Mouse (Mus musculus) embryonic facial prominence, embryonic 12.5 days (tissue): ENCODE measurements around the gene Mtrf1l. TPM values are rescaled to one million over a fixed set of nuclear protein-coding genes. Genes with fewer than 3 reads are reported as not detected.

Source experiments
- ATAC-seq: fragments of 200-750 bp; cut with Nextera tagmentation; 2 replicates; pipeline ENCODE4 v1.8.0; 2017; ENCODE audit not compliant: insufficient number of reproducible peaks, insufficient read depth, low FRiP score, low TSS enrichment
- H3K27ac ChIP-seq: fragments of 300-500 bp; sonication (generic); 2 replicates; pipeline ENCODE4 v1.5.1; 2016; ENCODE audit warnings: mild to moderate bottlenecking
- H3K27me3 ChIP-seq: fragments of 300-500 bp; sonication (generic); 2 replicates; pipeline ENCODE4 v1.6.1; 2016; ENCODE audit warnings: mild to moderate bottlenecking, moderate library complexity
- H3K36me3 ChIP-seq: fragments of 300-500 bp; sonication (generic); 2 replicates; pipeline ENCODE4 v1.6.1; 2016; ENCODE audit warnings: mild to moderate bottlenecking
- H3K4me1 ChIP-seq: fragments of 300-500 bp; sonication (generic); 2 replicates; pipeline ENCODE4 v1.6.1; 2016
- H3K4me2 ChIP-seq: fragments of 300-500 bp; sonication (generic); replicated peaks from 2 replicates; pipeline ENCODE4 v1.6.1; 2016; ENCODE audit warnings: mild to moderate bottlenecking, moderate library complexity
- H3K4me3 ChIP-seq: fragments of 300-500 bp; sonication (generic); 2 replicates; pipeline ENCODE4 v1.5.1; 2016; ENCODE audit warnings: mild to moderate bottlenecking
- H3K9ac ChIP-seq: fragments of 300-500 bp; sonication (generic); 2 replicates; pipeline ENCODE4 v1.6.1; 2016; ENCODE audit warnings: mild to moderate bottlenecking, moderate library complexity
- H3K9me3 ChIP-seq: fragments of 300-500 bp; sonication (generic); 2 replicates; pipeline ENCODE4 v1.6.1; 2016; ENCODE audit warnings: mild to moderate bottlenecking, moderate library complexity
- WGBS: fragments of 180-500 bp; shearing (Covaris S2); methylation state at CpG from one replicate; pipeline ENCODE4 v1.1.7; 2016; 5-methylcytosine and 5-hydroxymethylcytosine counted together
- polyA plus RNA-seq: library from polyadenylated mRNA; unstranded; fragments of >200 nt; fragmentation: Nextera tagmentation; extraction: Ambion mirVana; gene quantifications from 2 replicates; pipeline ENCODE4 v1.2.1, GENCODE M21; 2016

The Mtrf1l gene
- polyA plus RNA-seq, 1 experiment from 2014 or later: 14.9 TPM

GRCm38 (mm10) chr10:5826336-5827025 is 2.8 kb upstream of the Mtrf1l start:
- no peak for ATAC-seq
- no peak overlapping the region for H3K4me2 ChIP-seq
- no peaks in the 10 kb centered on the region for H3K9me3 ChIP-seq
- no peak overlapping the region for H3K9ac ChIP-seq
- no peaks in the 10 kb centered on the region for H3K27me3 ChIP-seq
- WGBS: 75% methylated on average over 6 of the region's 6 CpGs
- no peak overlapping the region for H3K27ac ChIP-seq
- H3K4me3 ChIP-seq: no peak overlapping the region
- H3K4me1 ChIP-seq: peaks cover 13% of the 10 kb centered on the region
- H3K36me3 ChIP-seq: 0 out of 2 replicates have a peak, but pooled peaks cover 5% of the 10 kb centered on the region

- Histone ChIP-seq H3K9ac (no peak overlapping the region), H3K27me3 (no peaks in the 10 kb centered on the region), H3K4me2 (peak overlapping the region; percentile 65), H3K9me3 (no peaks in the 10 kb centered on the region), H3K36me3 (peaks cover 5% of the 10 kb centered on the region; the same call in 1 of the 2 replicates), H3K27ac (peak overlapping the region; percentile 93), H3K4me1 (peaks cover 13% of the 10 kb centered on the region), H3K4me3 (peak overlapping the region; percentile 93)
- ATAC-seq: no peak
- whole genome bisulfite sequencing: 2% methylated on average over 3 of the region's 3 CpGs
Observed at GRCm38 (mm10) chr10:5824779-5825178, 1.1 kb upstream of the Mtrf1l start.

GRCm38 (mm10) chr10:5823291-5823739 is 395 bp downstream of the Mtrf1l start:
- WGBS: under 1% methylated on average over 37 of the region's 37 CpGs
- peak; percentile 17; the same call in 1 of the 2 replicates for ATAC-seq
- peak overlapping the region; percentile 93 for H3K9ac ChIP-seq
- H3K9me3 ChIP-seq: no peaks in the 10 kb centered on the region
- peak overlapping the region; percentile 93 for H3K4me3 ChIP-seq
- H3K27me3 ChIP-seq: no peaks in the 10 kb centered on the region
- peak overlapping the region; percentile 59 for H3K4me2 ChIP-seq
- peaks cover 13% of the 10 kb centered on the region for H3K4me1 ChIP-seq
- peaks cover 19% of the 10 kb centered on the region for H3K36me3 ChIP-seq
- H3K27ac ChIP-seq: peak overlapping the region; percentile 93

GRCm38 (mm10) chr10:5818772-5819171 is 4.9 kb downstream of the Mtrf1l start:
- H3K36me3 ChIP-seq: peaks cover 53% of the 10 kb centered on the region

GRCm38 (mm10) chr10:5815968-5816367 is 7.7 kb downstream of the Mtrf1l start:
- peaks cover 71% of the 10 kb centered on the region for H3K36me3 ChIP-seq
- 97% methylated on average over 2 of the region's 2 CpGs for WGBS
- H3K4me2 ChIP-seq: no peak overlapping the region
- no peak for ATAC-seq
- H3K27me3 ChIP-seq: no peaks in the 10 kb centered on the region
- H3K9ac ChIP-seq: no peak overlapping the region
- no peak overlapping the region for H3K4me3 ChIP-seq
- no peaks in the 10 kb centered on the region for H3K9me3 ChIP-seq
- H3K4me1 ChIP-seq: no peaks in the 10 kb centered on the region
- H3K27ac ChIP-seq: no peak overlapping the region

More at GRCm38 (mm10) chr10:5818772-5819171, 4.9 kb downstream of the Mtrf1l start:
- peaks cover 13% of the 10 kb centered on the region for H3K4me1 ChIP-seq
- no peaks in the 10 kb centered on the region for H3K9me3 ChIP-seq
- WGBS: 95% methylated on average over 3 of the region's 3 CpGs
- H3K27me3 ChIP-seq: no peaks in the 10 kb centered on the region
- no peak overlapping the region for H3K4me2 ChIP-seq
- no peak overlapping the region for H3K27ac ChIP-seq
- no peak for ATAC-seq
- no peak overlapping the region for H3K4me3 ChIP-seq
- H3K9ac ChIP-seq: no peak overlapping the region

GRCm38 (mm10) chr10:5813724-5814123 is 10.0 kb downstream of the Mtrf1l start:
- no peak for ATAC-seq
- H3K4me3 ChIP-seq: no peak overlapping the region
- H3K9ac ChIP-seq: no peak overlapping the region
- H3K36me3 ChIP-seq: peaks cover 61% of the 10 kb centered on the region
- H3K9me3 ChIP-seq: no peaks in the 10 kb centered on the region
- no peak overlapping the region for H3K4me2 ChIP-seq
- H3K27ac ChIP-seq: no peak overlapping the region
- no peaks in the 10 kb centered on the region for H3K4me1 ChIP-seq
- 90% methylated on average over 11 of the region's 11 CpGs for WGBS
- H3K27me3 ChIP-seq: no peaks in the 10 kb centered on the region

- no peak for ATAC-seq
Observed at GRCm38 (mm10) chr10:5807683-5808082, 16.0 kb downstream of the Mtrf1l start.

GRCm38 (mm10) chr10:5806996-5807395 is 16.7 kb downstream of the Mtrf1l start:
- Histone ChIP-seq H3K9ac (no peak overlapping the region), H3K9me3 (no peaks in the 10 kb centered on the region), H3K4me1 (peaks cover 19% of the 10 kb centered on the region), H3K27me3 (no peaks in the 10 kb centered on the region), H3K4me2 (no peak overlapping the region), H3K36me3 (peaks cover 11% of the 10 kb centered on the region), H3K27ac (no peak overlapping the region), H3K4me3 (no peak overlapping the region)
- ATAC-seq: no peak
- 76% methylated on average over 4 of the region's 4 CpGs for WGBS

More at GRCm38 (mm10) chr10:5807683-5808082, 16.0 kb downstream of the Mtrf1l start:
- Histone ChIP-seq H3K4me1 (peaks cover 12% of the 10 kb centered on the region), H3K27me3 (no peaks in the 10 kb centered on the region), H3K36me3 (peaks cover 12% of the 10 kb centered on the region), H3K9ac (no peak overlapping the region), H3K27ac (no peak overlapping the region), H3K4me2 (no peak overlapping the region), H3K9me3 (no peaks in the 10 kb centered on the region), H3K4me3 (no peak overlapping the region)
- WGBS: 76% methylated on average over 2 of the region's 2 CpGs

- 20% methylated on average over 8 of the region's 8 CpGs for WGBS
- Histone ChIP-seq H3K4me2 (peak overlapping the region; percentile 49), H3K27ac (peak overlapping the region; percentile 80), H3K36me3 (peaks cover 12% of the 10 kb centered on the region), H3K9me3 (no peaks in the 10 kb centered on the region), H3K27me3 (no peaks in the 10 kb centered on the region), H3K4me1 (peaks cover 21% of the 10 kb centered on the region), H3K4me3 (peak overlapping the region; percentile 91), H3K9ac (peak overlapping the region; percentile 54)
- ATAC-seq: no peak
Observed at GRCm38 (mm10) chr10:5806416-5806815, 17.3 kb downstream of the Mtrf1l start.

- Histone ChIP-seq H3K9me3 (no peaks in the 10 kb centered on the region), H3K4me2 (peak overlapping the region; percentile 49), H3K9ac (peak overlapping the region; percentile 54), H3K27ac (peak overlapping the region; percentile 80), H3K4me3 (peak overlapping the region; percentile 91), H3K27me3 (no peaks in the 10 kb centered on the region), H3K36me3 (peaks cover 18% of the 10 kb centered on the region), H3K4me1 (peaks cover 21% of the 10 kb centered on the region)
- under 1% methylated on average over 43 of the region's 43 CpGs for WGBS
- peak; percentile 95 for ATAC-seq
Observed at GRCm38 (mm10) chr10:5805731-5806307, 17.9 kb downstream of the Mtrf1l start.

GRCm38 (mm10) chr10:5805243-5805730 is 18.4 kb downstream of the Mtrf1l start, which contains the start of gene Fbxo5:
TSS of gene Fbxo5 (minus strand) at chr10:5805600.
- no peaks in the 10 kb centered on the region for H3K9me3 ChIP-seq
- peak; percentile 95 for ATAC-seq
- peaks cover 23% of the 10 kb centered on the region for H3K36me3 ChIP-seq
- peak within 1 kb of the TSS; percentile 80 for H3K27ac ChIP-seq
- H3K4me1 ChIP-seq: peaks cover 21% of the 10 kb centered on the region
- H3K4me2 ChIP-seq: peak within 1 kb of the TSS; percentile 86
- no peaks in the 10 kb centered on the region for H3K27me3 ChIP-seq
- under 1% methylated on average over 42 of the region's 42 CpGs for WGBS
- peak within 1 kb of the TSS; percentile 91 for H3K4me3 ChIP-seq
- H3K9ac ChIP-seq: peak within 1 kb of the TSS; percentile 71
